Mouse (Mus musculus) mesoderm, embryonic 11.5 days (tissue): ENCODE results near the gene Gm17469.
"Not testable (repeated sequence)": the region's sequence is repeated elsewhere in the genome, so short reads cannot be mapped to it uniquely, and the experiment has no call there.

Experiments used
- DNase-seq: peaks from one replicate; pipeline ENCODE4 v3.0.0-alpha.2; 2012; ENCODE audit warnings: low read depth, low spot score

Gene Gm17469

DNA sequence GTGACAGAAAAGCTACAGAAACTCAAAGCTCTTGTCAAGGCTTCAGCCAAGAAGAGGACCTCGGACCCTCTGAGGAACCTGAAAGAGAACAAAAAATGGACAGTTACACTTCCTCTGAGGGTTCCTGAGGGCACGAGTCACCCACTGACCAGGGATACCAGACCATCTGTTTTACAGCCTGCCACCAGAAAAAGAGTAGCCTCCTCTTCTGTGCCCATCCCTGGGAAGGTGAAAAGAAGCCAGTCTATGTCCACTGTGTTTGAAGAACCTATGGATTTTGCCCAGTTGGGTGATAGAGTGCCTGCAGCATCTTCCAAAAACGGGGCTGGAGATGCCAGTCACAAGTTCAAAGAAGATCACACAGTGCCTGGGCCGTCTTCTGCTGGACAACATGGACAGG lies at the start of gene Gm17469:
TSS of gene Gm17469 (plus strand) at position 301 of the 400 bp plus-strand sequence.
- DNase-seq, result not testable (repeated sequence)
